Mouse (Mus musculus) effector memory CD4-positive, alpha-beta T cell, adult 5 months (primary cell): Measurements from ENCODE around the gene Gm6020. TPM values are rescaled to one million over a fixed set of nuclear protein-coding genes. Genes with fewer than 3 reads are reported as not detected.

Experiments
- polyA plus RNA-seq: library from polyadenylated mRNA; unstranded; fragments of 100-300 nt; shearing (Covaris generic); gene quantifications from one replicate; pipeline ENCODE4 v1.2.1, GENCODE M21; 2017

Gene Gm6020
- polyA plus RNA-seq = not detected

DNA sequence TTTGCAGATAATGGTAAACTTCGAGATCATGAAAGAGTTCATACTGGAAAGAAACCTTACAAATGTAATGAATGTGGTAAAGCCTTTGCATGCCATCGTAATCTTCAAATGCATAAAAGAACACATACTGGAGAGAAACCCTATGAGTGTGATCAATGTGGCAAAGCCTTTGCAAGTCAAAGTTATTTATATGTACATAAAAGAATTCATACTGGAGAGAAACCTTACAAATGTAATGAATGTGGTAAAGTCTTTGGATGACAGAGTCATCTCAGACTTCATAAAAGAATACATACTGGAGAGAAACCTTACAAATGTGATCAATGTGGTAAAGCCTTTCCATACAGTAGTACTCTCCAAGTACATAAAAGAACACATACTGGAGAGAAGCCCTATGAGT, at the start of gene Gm6020:
TSS of gene Gm6020 (plus strand) at position 301 of the 400 bp plus-strand sequence.

DNA sequence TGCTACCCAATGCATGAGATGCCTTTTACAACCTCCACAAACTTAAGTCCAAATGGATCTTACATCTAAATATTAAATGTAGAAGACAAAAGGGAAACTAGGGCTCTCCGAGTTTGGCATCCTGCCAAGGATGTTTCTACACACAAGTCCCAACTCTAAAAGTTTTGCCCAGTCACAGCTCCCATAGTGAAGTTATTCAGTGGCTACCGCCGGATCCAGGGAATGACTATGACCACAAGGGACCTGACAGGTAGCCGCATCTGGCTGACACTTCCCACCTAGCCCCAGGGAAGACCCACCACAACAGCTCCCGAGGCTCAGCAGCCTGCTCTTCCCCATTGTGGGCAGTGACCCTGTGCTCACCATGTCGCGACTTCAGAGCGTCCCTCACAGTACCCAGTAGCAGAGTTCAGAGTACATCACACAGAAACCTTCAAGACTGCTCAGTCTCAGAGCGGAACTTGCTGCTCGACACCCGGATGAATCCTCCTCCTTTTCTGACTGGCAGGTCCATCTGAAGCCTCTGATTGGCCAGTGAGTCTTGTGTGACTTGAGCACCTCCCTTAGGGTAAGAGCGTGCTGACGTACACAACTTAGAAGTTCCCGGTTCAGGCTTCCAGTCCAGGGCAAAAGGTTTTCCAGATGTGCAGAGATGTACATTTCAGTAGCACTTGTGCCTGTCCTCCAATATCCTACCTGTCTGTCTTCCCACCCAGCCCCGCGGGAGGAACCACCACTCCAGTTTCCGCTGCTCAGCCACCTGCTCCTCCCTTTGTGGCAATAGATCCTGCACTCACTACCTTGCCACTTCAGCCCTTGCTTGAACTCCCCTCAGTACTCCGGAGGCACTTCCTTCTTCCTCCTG, 43.1 kb upstream of the Gm6020 start, which contains the start of gene Zfp950:
TSS of gene Zfp950 (minus strand) at position 499 of the 865 bp plus-strand sequence.

DNA sequence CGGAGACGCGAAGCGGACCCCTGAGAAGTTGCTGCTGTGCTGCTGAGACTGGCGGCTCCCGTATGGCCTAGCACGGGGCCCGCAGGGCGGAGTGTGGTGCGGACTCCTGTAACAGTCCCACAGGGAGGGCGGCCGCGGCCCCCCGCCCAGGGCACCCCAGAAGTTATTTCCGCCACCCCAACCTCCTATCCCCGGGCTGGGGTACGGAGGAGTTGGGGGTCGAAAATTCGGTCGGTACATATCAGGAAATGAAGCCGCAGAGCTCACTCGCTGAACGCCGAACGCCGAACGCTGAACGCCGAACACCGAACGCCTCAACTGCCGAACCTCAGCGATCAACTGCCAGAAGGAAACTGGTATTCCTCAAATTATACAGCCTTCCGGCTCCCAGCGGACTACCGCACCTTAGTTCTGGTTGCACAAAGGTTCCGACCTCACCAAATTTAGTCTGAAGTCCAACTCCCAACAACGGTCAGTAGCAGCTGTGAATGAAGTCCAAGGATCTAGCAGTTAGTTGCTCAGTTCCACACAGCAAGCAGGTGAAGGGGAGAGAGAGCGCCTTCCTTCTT, 7.8 kb upstream of the Gm6020 start, which contains the start of gene Gm7102:
TSS of gene Gm7102 (minus strand) at position 554 of the 569 bp plus-strand sequence.

DNA sequence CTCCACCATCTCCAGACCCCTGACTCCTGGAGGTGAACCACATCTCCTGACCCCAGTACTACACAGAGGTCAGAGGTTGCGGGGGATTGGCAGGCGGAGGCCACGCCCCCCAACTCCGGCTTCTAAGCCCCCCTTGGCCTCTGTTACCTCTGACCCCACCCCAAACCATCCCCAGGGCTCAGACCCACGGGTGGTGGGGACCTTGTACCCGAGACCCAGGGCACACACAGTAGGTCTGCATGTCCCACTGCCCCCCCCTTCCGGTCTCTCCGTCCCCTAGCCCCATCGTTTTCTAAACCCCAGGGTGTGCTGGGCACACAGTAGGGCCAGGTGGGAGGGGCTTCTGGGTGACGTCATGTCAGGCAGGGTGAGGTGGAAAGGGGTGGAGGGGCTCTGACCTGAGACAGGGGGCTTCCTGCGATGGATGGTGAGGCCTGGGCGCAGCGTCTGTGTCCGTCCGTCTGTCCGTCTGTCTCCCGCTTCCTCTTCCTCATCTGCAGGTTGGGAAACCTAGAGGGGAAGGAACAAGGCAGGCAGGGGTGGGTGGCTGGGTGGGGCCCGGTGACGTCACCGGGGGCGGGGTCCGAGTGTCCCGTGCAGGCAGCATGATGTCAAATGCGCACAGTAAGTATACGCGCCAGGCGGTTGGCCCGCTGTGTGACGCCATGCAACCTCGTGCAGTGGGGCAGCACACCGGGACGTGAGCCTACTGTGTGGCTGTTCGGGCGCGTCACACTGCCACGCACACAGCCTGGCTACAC, 44.4 kb downstream of the Gm6020 start, which contains the start of gene Csf2ra:
TSS of gene Csf2ra (minus strand) at position 489 of the 761 bp plus-strand sequence.

Other genes starting within 250 kb of the Gm6020 start
- 24.5 TPM for gene Zfp950, start 43.0 kb upstream of the Gm6020 start, polyA plus RNA-seq
- gene Gm7102, start 7.6 kb upstream of the Gm6020 start, polyA plus RNA-seq = not detected
- gene Csf2ra, start 44.5 kb downstream of the Gm6020 start, polyA plus RNA-seq = 19.7 TPM
- not detected for gene Gm21060, start 113.2 kb downstream of the Gm6020 start, polyA plus RNA-seq